Mouse (Mus musculus) neural tube, embryonic 14.5 days (tissue): ENCODE data around the gene Macf1. TPM values are rescaled to one million over a fixed set of nuclear protein-coding genes. Genes with fewer than 3 reads are reported as not detected.

Experiments
- ATAC-seq: fragments of 200-750 bp; cut with Nextera tagmentation; 2 replicates; pipeline ENCODE4 v1.8.0; 2017; ENCODE audit warnings: low read depth, mild to moderate bottlenecking, moderate TSS enrichment, moderate library complexity
- H3K27ac ChIP-seq: fragments of 300-500 bp; sonication (generic); 2 replicates; pipeline ENCODE4 v1.5.1; 2014; ENCODE audit warnings: low read depth, mild to moderate bottlenecking, control low read depth, low read length, moderate library complexity, mixed read lengths
- H3K27me3 ChIP-seq: fragments of 300-500 bp; sonication (generic); 2 replicates; pipeline ENCODE4 v1.6.1; 2014; ENCODE audit warnings: low read length; ENCODE audit not compliant: control insufficient read depth, insufficient read depth
- H3K36me3 ChIP-seq: fragments of 300-500 bp; sonication (generic); 2 replicates; pipeline ENCODE4 v1.6.1; 2014; ENCODE audit warnings: low read length, mixed read lengths; ENCODE audit not compliant: control insufficient read depth, insufficient read depth
- H3K4me1 ChIP-seq: fragments of 300-500 bp; sonication (generic); 2 replicates; pipeline ENCODE4 v1.6.1; 2014; ENCODE audit warnings: low read length; ENCODE audit not compliant: control insufficient read depth, insufficient read depth
- H3K4me2 ChIP-seq: fragments of 300-500 bp; sonication (generic); 2 replicates; pipeline ENCODE4 v1.6.1; 2014; ENCODE audit warnings: mild to moderate bottlenecking, low read depth, low read length, control low read depth
- H3K4me3 ChIP-seq: fragments of 300-500 bp; sonication (generic); 2 replicates; pipeline ENCODE4 v1.5.1; 2014; ENCODE audit warnings: low read depth, low read length, control low read depth, mixed read lengths
- H3K9ac ChIP-seq: fragments of 300-500 bp; sonication (generic); replicated peaks from 2 replicates; pipeline ENCODE4 v1.6.1; 2014; ENCODE audit warnings: low read depth, mild to moderate bottlenecking, control low read depth, low read length, mixed read lengths
- H3K9me3 ChIP-seq: fragments of 300-500 bp; sonication (generic); 2 replicates; pipeline ENCODE4 v1.6.1; 2016; ENCODE audit warnings: low read length; ENCODE audit not compliant: control insufficient read depth
- WGBS: fragments of 180-500 bp; shearing (Covaris S2); extraction: QIAGEN DNeasy Blood & Tissue Kit; methylation state at CpG from one replicate; pipeline ENCODE4 v1.1.7; 2014; 5-methylcytosine and 5-hydroxymethylcytosine counted together
- polyA plus RNA-seq: library from polyadenylated mRNA; unstranded; fragments of >200 nt; fragmentation: Nextera tagmentation; extraction: Ambion mirVana; gene quantifications from 2 replicates; pipeline ENCODE4 v1.2.1, GENCODE M21; 2014

Macf1 gene
- polyA plus RNA-seq, 1 experiment from 2014 or later, result 144 TPM

GRCm38 (mm10) chr4:123385028-123385427 lies 299.1 kb downstream of the Macf1 start:
- H3K9ac ChIP-seq, result no peak overlapping the region
- 29% methylated on average over 1 of the region's 1 CpGs for WGBS
- H3K27ac ChIP-seq, result no peak overlapping the region; the same call in 1 of the 2 replicates
- no peaks in the 10 kb centered on the region for H3K4me1 ChIP-seq
- no peaks in the 10 kb centered on the region for H3K27me3 ChIP-seq
- peaks cover 79% of the 10 kb centered on the region for H3K36me3 ChIP-seq
- no peak for ATAC-seq
- H3K9me3 ChIP-seq, result no peaks in the 10 kb centered on the region
- H3K4me2 ChIP-seq, result no peak overlapping the region
- no peak overlapping the region for H3K4me3 ChIP-seq

GRCm38 (mm10) chr4:123383173-123383572 lies 301.0 kb downstream of the Macf1 start:
- H3K4me2 ChIP-seq, result no peak overlapping the region
- WGBS, result 93% methylated on average over 7 of the region's 7 CpGs

GRCm38 (mm10) chr4:123382051-123382450 lies 302.1 kb downstream of the Macf1 start:
- no peaks in the 10 kb centered on the region for H3K4me1 ChIP-seq
- WGBS, result 91% methylated on average over 4 of the region's 4 CpGs
- H3K27ac ChIP-seq, result no peak overlapping the region
- no peaks in the 10 kb centered on the region for H3K27me3 ChIP-seq
- no peak overlapping the region for H3K4me3 ChIP-seq
- no peak overlapping the region for H3K4me2 ChIP-seq
- ATAC-seq, result no peak
- no peak overlapping the region for H3K9ac ChIP-seq
- peaks cover 83% of the 10 kb centered on the region for H3K36me3 ChIP-seq
- no peaks in the 10 kb centered on the region for H3K9me3 ChIP-seq

More at GRCm38 (mm10) chr4:123383173-123383572, 301.0 kb downstream of the Macf1 start:
- Histone ChIP-seq H3K4me1 (no peaks in the 10 kb centered on the region), H3K4me3 (no peak overlapping the region), H3K9ac (no peak overlapping the region), H3K27ac (no peak overlapping the region), H3K27me3 (no peaks in the 10 kb centered on the region), H3K36me3 (peaks cover 76% of the 10 kb centered on the region), H3K9me3 (no peaks in the 10 kb centered on the region)
- ATAC-seq, result no peak

- no peak overlapping the region for H3K4me2 ChIP-seq
- H3K36me3 ChIP-seq, result peaks cover 83% of the 10 kb centered on the region
- WGBS, result 96% methylated on average over 11 of the region's 11 CpGs
- H3K27me3 ChIP-seq, result no peaks in the 10 kb centered on the region
- H3K9ac ChIP-seq, result no peak overlapping the region
- ATAC-seq, result no peak
- H3K9me3 ChIP-seq, result no peaks in the 10 kb centered on the region
- no peak overlapping the region for H3K4me3 ChIP-seq
- H3K4me1 ChIP-seq, result no peaks in the 10 kb centered on the region
- no peak overlapping the region for H3K27ac ChIP-seq
These were observed 302.6 kb downstream of the Macf1 start for GRCm38 (mm10) chr4:123381598-123381997.

GRCm38 (mm10) chr4:123376031-123376430 lies 308.1 kb downstream of the Macf1 start:
- Histone ChIP-seq H3K4me3 (no peak overlapping the region), H3K36me3 (peaks cover 88% of the 10 kb centered on the region), H3K27me3 (no peaks in the 10 kb centered on the region), H3K4me2 (no peak overlapping the region), H3K9ac (no peak overlapping the region), H3K4me1 (no peaks in the 10 kb centered on the region), H3K27ac (no peak overlapping the region), H3K9me3 (no peaks in the 10 kb centered on the region)
- WGBS, result 97% methylated on average over 3 of the region's 3 CpGs
- no peak for ATAC-seq

- Histone ChIP-seq H3K4me1 (no peaks in the 10 kb centered on the region), H3K9me3 (no peaks in the 10 kb centered on the region), H3K36me3 (peaks cover 91% of the 10 kb centered on the region), H3K27me3 (no peaks in the 10 kb centered on the region), H3K9ac (no peak overlapping the region), H3K27ac (no peak overlapping the region), H3K4me3 (no peak overlapping the region), H3K4me2 (no peak overlapping the region)
- WGBS, result 95% methylated on average over 12 of the region's 12 CpGs
- no peak for ATAC-seq
These were observed 309.7 kb downstream of the Macf1 start for GRCm38 (mm10) chr4:123374316-123375008.

GRCm38 (mm10) chr4:123363555-123363954 lies 320.6 kb downstream of the Macf1 start:
- H3K4me2 ChIP-seq, result no peak overlapping the region
- H3K9ac ChIP-seq, result no peak overlapping the region
- H3K27ac ChIP-seq, result no peak overlapping the region
- no peak for ATAC-seq
- H3K4me1 ChIP-seq, result no peaks in the 10 kb centered on the region
- H3K9me3 ChIP-seq, result no peaks in the 10 kb centered on the region
- peaks cover 82% of the 10 kb centered on the region for H3K36me3 ChIP-seq
- no peak overlapping the region for H3K4me3 ChIP-seq
- H3K27me3 ChIP-seq, result no peaks in the 10 kb centered on the region
- 97% methylated on average over 4 of the region's 4 CpGs for WGBS

GRCm38 (mm10) chr4:123360771-123361170 lies 323.4 kb downstream of the Macf1 start:
- 95% methylated on average over 12 of the region's 12 CpGs for WGBS
- Histone ChIP-seq H3K27ac (no peak overlapping the region), H3K9ac (no peak overlapping the region), H3K27me3 (no peaks in the 10 kb centered on the region), H3K4me2 (no peak overlapping the region), H3K4me3 (no peak overlapping the region), H3K4me1 (no peaks in the 10 kb centered on the region), H3K9me3 (no peaks in the 10 kb centered on the region), H3K36me3 (peaks cover 70% of the 10 kb centered on the region)
- ATAC-seq, result no peak

- 93% methylated on average over 7 of the region's 7 CpGs for WGBS
- H3K27me3 ChIP-seq, result no peaks in the 10 kb centered on the region
- no peak overlapping the region for H3K4me2 ChIP-seq
- no peaks in the 10 kb centered on the region for H3K4me1 ChIP-seq
- H3K9ac ChIP-seq, result no peak overlapping the region
- no peak overlapping the region for H3K27ac ChIP-seq
- no peaks in the 10 kb centered on the region for H3K9me3 ChIP-seq
- peaks cover 70% of the 10 kb centered on the region for H3K36me3 ChIP-seq
- no peak for ATAC-seq
- H3K4me3 ChIP-seq, result no peak overlapping the region
These were observed 325.5 kb downstream of the Macf1 start for GRCm38 (mm10) chr4:123358613-123359012.
